Mouse (Mus musculus) NIH3T3 (cell line): ENCODE measurements around the gene Adtrp.

Experiments used
- DNase-seq: peaks from one replicate; pipeline ENCODE4 v3.0.0-alpha.2; 2012; ENCODE audit warnings: low read depth

Gene Adtrp

DNA sequence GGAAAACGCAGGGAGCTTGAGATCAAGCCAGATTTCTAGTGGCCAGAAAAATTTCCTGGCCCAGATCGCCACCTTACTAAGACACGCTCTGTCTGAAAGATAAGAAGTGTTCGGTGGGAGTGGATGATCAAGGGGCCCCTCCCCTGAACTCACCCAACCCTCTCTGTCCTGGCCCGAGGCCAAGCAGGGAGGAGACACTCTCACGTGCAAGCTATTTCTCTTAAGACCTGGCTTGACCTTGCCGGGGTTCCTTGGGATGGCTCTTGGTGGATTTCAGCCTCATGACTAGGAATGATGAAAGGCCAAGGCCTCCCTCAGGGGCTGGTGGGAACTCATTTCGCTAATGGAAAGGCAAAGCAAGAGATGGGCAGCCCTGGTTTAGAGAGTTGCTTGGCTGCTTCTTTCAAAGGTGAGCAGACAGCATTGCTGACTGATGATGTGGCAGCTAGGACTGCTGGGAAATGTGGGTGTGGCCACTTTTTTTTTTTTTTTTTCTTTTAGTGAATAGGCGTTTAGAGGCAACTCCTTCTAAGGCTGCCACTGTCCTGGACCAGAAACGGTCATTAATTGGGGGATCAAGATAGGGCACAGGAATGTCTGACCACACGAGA is at the start of gene Adtrp:
Adtrp (minus strand) TSS at position 169 of the 611 bp plus-strand sequence.
- no peak for DNase-seq

DNA sequence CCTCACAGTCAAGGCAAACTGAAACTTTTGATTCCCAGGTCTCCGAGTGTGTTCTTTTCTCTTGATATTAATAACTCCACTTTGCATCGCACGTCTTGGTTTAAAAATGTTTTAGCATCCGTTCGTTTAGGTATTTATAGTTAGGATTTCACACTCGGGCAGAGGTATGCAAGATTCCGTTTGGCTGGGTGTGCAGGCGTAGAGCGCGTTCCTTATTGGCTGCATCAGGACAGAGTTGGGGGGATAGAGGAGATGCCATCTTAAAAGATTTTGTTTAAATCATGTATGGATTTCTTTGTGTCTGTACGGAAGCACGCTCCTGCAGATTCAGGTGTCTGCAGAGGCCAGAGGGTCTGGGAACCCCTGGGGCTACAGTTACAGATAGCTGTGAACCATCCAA is 44.5 kb upstream of the Adtrp start:
- no peak for DNase-seq

GRCm38 (mm10) chr13:41890618-41891017 is 43.1 kb upstream of the Adtrp start:
- DNase-seq, result no peak

DNA sequence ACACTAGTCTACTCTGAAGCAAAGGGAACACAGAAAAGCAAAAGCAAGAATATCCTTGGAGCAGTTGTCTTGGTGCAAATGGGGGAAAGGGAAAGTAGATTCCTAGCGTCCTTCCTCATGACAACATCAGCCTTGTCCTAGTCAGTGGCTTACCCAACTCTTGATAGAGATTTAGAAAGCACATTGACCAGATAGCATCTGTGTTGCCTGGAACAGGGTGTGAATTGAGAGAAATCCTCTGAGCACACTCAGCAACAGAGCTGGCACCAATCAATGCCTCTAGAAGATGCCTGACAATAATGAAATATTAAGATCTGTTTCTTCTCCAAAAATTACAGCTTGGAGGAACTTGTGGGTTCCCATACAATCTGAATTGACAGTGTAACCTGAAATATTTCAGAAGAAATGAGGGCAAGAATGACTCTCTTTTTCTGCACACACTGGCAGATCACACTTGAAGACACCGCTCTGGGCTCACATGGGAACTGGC is 42.7 kb upstream of the Adtrp start:
- no peak for DNase-seq

GRCm38 (mm10) chr13:41888644-41889043 is 41.2 kb upstream of the Adtrp start:
- no peak for DNase-seq

GRCm38 (mm10) chr13:41886120-41886519 is 38.6 kb upstream of the Adtrp start:
- no peak for DNase-seq

DNA sequence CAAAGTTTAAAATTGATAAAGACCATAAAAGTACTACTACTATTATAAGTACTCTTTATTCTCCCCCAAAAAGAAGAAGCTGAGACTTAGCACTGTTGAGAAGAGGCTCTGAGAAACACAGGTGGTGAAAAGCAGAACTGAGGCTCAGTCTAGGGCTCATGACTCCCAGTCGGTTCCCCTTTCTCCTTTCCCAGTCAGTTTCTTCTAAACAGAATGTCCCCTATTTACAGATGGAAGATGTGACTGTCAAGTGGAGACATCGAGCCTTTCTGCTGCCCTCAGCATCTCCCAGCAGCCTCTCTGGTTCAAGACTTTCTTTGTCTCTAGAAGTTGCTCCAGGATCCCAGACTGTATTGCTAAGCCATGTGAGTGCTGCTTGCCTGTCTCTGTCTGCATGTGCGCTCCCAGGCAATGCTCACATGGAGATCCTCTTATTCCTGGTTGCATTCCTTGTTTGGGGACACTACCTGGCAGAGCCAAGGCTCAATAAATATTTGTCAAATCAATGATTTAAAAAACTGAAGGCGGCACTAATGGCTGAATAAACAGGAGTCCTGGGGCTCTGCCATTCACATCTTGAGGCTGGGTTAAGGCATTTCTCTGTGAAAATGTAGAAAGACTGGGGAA is 36.3 kb upstream of the Adtrp start:
- no peak for DNase-seq

DNA sequence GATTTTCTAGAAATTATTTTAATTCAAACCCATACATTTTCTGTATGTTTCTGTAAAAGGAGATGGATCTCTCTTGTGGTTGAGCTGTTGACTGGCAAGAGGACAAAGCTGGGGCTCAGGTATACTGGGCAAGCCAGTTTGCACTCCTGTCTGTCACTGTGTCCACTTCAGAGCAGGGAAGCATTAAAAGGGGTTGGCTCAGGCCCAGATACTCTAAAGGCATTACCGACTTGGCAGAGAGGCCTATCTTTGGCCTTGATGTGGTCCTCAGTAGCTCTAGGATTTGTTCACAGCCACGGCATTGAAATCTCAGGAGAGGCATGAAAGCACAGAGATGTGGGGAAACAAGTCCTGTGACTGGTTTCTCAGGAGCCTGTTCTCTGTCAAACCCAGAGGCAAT is 33.7 kb upstream of the Adtrp start:
- no peak for DNase-seq

- no peak for DNase-seq
Measured at GRCm38 (mm10) chr13:41880525-41880924, 33.0 kb upstream of the Adtrp start.

DNA sequence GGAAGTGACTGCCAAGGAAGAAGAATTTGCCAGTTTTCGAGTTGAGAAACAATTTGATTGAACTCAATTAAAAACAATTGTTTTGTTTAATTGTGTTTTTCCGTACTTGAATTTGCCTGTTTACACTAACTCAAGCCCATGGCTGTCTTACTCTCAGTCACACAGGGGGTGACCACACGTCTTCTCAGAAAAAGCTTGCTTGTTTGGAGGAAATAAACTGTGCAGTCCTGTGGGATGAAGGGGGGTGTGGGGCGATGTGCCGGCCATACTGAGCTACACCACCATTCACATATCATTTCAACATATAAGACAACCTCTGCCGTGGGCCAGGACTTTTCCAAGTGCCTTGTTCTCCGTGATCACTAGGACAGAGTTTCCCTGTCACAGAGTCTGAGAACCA is 25.2 kb upstream of the Adtrp start:
- no peak for DNase-seq

DNA sequence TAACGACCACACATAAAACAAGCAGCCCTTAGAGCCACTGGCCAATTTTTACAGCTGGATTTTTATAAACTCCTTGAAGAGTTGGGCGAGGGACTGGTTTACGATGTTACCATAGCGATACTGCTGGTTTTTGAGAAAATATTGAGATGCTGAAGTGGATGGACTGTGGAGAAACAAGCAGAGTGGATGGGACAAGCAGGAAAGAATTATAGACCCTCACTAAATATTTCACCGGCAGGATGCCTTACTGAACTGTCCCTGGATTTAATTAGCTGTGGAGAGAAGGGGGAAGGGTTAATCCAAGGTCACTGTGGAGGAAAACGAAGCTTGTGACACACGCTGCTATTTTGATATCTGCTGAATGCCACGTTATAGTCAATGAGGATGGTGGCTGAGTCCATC is 24.7 kb upstream of the Adtrp start:
- DNase-seq, result no peak

DNA sequence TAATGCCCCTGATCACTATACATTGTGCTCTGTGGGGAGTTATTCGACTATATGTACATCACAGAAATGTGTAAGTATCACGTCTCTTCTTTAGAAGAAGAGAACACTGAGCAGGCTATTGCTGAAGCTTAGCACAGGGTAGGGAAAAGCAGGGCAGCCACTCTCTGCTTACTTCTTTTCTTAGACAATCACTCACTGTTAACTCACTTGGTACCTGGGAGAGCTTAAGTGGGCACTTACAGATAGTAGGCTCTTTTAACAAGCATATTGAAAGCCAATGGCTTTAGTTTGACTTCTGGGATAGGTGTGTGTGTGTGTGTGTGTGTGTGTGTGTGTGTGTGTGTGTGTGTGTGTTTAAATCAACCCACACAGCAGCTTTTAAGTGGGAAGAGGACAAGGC is 20.0 kb upstream of the Adtrp start:
- DNase-seq, result no peak

- DNase-seq, result no peak
Measured at GRCm38 (mm10) chr13:41865575-41865974, 18.1 kb upstream of the Adtrp start.

- no peak for DNase-seq
Measured at GRCm38 (mm10) chr13:41865071-41865470, 17.6 kb upstream of the Adtrp start.

DNA sequence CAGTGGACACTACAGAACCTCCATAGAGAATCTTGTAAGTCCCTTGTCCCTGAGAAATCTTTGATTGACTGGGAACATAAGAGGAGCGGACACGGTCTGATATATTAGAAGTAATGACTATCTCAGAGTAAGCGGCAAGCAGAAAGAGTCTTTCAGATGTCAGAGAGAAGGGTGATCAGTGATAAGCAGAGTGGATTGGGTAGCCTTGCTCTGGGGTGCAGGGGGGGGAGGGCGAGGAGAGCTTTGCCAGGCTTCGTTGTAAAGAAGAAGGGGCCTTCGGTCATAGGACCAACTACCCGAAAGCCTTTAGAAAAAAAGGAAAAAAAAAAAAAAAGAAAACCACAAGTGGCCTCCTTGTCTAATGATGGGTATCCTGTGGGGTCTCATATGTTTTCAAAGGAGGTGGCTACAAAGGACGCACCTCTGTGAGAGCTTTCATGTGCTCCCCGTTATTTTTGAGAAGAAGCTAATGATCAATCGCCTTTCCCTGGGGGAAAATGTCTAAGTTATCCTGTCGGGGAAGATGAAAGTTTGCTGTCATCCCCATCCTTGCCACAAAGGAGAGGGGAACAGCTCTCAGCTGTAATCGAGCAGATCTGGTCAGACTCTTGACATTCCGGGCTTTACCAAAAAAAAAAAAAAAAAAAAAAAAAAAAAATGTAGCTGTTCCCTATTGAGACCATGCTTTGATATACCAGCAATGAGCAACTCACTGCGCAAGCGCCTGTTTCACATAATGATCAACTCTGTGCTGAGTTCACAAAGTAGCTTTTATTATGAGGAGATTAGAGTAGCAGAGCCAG is 13.3 kb upstream of the Adtrp start:
- no peak for DNase-seq

GRCm38 (mm10) chr13:41855206-41856185 is 8.0 kb upstream of the Adtrp start:
- DNase-seq, result no peak

DNA sequence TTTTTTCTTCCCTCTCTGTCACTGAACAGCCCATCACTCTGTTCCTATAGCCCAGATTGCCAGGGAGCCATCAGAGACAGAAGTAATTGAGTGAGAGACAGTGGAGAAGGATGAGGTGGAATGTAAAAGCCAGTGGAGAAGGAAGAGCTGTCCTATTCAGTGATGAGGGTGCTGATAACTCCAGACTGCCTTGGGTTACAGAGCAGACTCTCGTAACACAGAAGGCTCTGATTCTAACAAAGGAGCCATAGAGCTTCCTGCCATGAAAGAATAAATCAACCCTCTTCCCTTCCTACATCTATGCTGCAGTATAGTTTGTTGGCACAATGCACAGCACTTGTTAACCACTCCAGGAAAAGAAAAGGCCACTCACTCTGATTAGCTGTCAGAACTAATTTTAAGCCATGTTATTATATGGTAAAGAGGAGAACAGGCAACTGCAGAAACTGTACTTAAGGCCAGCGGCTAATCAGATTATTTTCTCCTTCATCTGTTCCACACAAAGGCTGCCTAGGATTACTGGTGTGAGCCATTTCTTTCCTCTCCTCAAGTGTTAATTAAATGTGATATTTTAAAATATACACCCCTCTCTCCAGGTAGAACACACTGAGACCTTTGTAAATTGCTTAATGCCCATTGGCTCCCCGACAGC is 3.4 kb upstream of the Adtrp start:
- no peak for DNase-seq

DNA sequence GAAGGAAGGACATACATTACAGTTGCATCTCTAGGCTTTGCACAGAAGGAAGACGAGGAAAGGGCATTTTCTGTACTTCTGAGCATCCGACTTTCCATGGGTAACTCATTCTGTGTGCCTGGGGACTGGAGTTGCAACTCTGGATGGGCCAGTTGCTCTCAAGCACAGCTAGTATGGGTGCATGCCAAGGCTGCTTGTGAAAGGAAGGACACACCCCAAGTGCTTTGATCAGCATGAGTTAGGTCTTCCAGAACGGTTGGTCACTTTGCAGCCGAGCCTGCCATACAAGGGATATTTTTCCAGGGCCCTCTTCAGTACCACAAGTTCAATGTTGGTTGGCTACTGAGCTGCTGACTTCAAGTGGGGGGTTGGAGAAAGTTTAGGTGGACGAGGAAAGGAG is 968 bp downstream of the Adtrp start:
- DNase-seq, result no peak

DNA sequence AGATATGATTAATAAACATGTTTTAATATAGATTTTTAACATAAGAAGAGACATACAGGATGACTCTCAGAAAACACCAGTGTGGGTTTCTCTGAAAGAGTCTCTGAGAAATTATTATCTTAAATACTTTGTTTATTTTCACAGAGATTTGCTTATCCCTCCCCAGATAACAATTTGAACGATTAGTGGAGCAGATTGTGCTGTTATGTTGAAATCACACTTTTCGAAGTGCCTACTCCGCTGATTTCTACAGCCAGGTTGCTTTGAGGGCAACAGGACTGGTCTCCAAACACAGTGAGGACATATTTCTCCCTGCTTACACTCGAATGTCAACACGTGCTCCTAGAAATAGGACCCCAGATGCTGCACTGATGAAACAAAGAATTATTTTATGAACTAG is 2.5 kb downstream of the Adtrp start:
- no peak for DNase-seq

DNA sequence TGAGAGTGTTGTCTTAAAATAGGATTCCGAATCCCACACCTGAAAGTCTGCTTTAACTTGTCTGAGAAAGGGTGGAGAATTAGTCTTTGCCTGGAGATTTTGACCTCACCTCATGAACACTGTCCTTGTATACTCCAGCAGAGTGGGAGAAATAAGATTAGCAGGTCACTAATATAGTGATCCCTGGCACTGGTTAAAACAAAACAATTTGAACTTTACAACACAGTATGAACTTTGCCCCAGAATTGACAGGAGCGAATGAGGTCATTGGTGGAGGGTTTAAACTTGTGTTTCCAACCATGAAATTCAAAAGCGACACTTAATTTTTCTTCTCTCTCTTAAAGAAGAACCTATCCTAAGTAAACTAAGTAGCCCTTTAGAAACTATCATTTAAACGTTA is 3.4 kb downstream of the Adtrp start:
- no peak for DNase-seq

GRCm38 (mm10) chr13:41833614-41834139 is 13.8 kb downstream of the Adtrp start:
- DNase-seq, result no peak
